Mouse (Mus musculus): ENCODE measurements around the gene Ccl28. TPM values are rescaled to one million over a fixed set of nuclear protein-coding genes. Genes with fewer than 3 reads are reported as not detected.
"Not testable (repeated sequence)": the region's sequence is repeated elsewhere in the genome, so short reads cannot be mapped to it uniquely, and the experiment has no call there.

Gene Ccl28
- polyA plus RNA-seq, 1 experiment from 2014 or later: not detected

GRCm38 (mm10) chr13:119690876-119691620 lies 67.4 kb downstream of the Ccl28 start:
- H3K9ac ChIP-seq (ENCODE audit: low read depth, low read length): peak overlapping the region; percentile 87
- 8% methylated on average over 7 of the region's 7 CpGs for WGBS (ENCODE audit: insufficient replicate concordance)
- no peaks in the 10 kb centered on the region for H3K9me3 ChIP-seq (replicated peaks; ENCODE audit: control insufficient read depth, low read length)
- peak overlapping the region; percentile 92 for H3K27ac ChIP-seq (ENCODE audit: low read depth, low read length)
- H3K4me1 ChIP-seq (ENCODE audit: control insufficient read depth, insufficient read depth, low read length): peaks cover 8% of the 10 kb centered on the region; the same call in 1 of the 2 replicates
- H3K27me3 ChIP-seq (ENCODE audit: control insufficient read depth, insufficient read depth, low read length): no peaks in the 10 kb centered on the region
- no peaks in the 10 kb centered on the region for H3K36me3 ChIP-seq (ENCODE audit: control insufficient read depth, insufficient read depth, low read length)
- H3K4me2 ChIP-seq: peak overlapping the region; percentile 76
- H3K4me3 ChIP-seq (ENCODE audit: low read depth, low read length): peak overlapping the region; percentile 94
- no peak for ATAC-seq (replicated peaks; ENCODE audit: insufficient number of reproducible peaks, low FRiP score, low TSS enrichment)

GRCm38 (mm10) chr13:119691958-119692357 lies 68.3 kb downstream of the Ccl28 start:
- not testable (repeated sequence) for H3K4me1 ChIP-seq (ENCODE audit: control insufficient read depth, insufficient read depth, low read length); H3K27me3 ChIP-seq (ENCODE audit: control insufficient read depth, insufficient read depth, low read length); H3K36me3 ChIP-seq (ENCODE audit: control insufficient read depth, insufficient read depth, low read length); H3K9ac ChIP-seq (ENCODE audit: low read depth, low read length); ATAC-seq (replicated peaks; ENCODE audit: insufficient number of reproducible peaks, low FRiP score, low TSS enrichment); H3K9me3 ChIP-seq (replicated peaks; ENCODE audit: control insufficient read depth, low read length); H3K27ac ChIP-seq (ENCODE audit: low read depth, low read length)
- 92% methylated on average over 3 of the region's 3 CpGs for WGBS (ENCODE audit: insufficient replicate concordance)
- Histone ChIP-seq H3K4me3 (ENCODE audit: low read depth, low read length) (peak overlapping the region; percentile 94; the same call in 1 of the 2 replicates), H3K4me2 (peak overlapping the region; percentile 76)

GRCm38 (mm10) chr13:119695676-119696075 lies 72.1 kb downstream of the Ccl28 start:
- Histone ChIP-seq H3K4me2 (no peak overlapping the region), H3K9ac (ENCODE audit: low read depth, low read length) (no peak overlapping the region), H3K4me1 (ENCODE audit: control insufficient read depth, insufficient read depth, low read length) (peaks cover 8% of the 10 kb centered on the region; the same call in 1 of the 2 replicates), H3K4me3 (ENCODE audit: low read depth, low read length) (no peak overlapping the region), H3K36me3 (ENCODE audit: control insufficient read depth, insufficient read depth, low read length) (peaks cover 4% of the 10 kb centered on the region), H3K27me3 (ENCODE audit: control insufficient read depth, insufficient read depth, low read length) (no peaks in the 10 kb centered on the region), H3K27ac (ENCODE audit: low read depth, low read length) (no peak overlapping the region), H3K9me3 (replicated peaks; ENCODE audit: control insufficient read depth, low read length) (no peaks in the 10 kb centered on the region)
- 80% methylated on average over 4 of the region's 4 CpGs for WGBS (ENCODE audit: insufficient replicate concordance)
- no peak for ATAC-seq (replicated peaks; ENCODE audit: insufficient number of reproducible peaks, low FRiP score, low TSS enrichment)

- Histone ChIP-seq H3K36me3 (ENCODE audit: control insufficient read depth, insufficient read depth, low read length) (peaks cover 8% of the 10 kb centered on the region), H3K4me1 (ENCODE audit: control insufficient read depth, insufficient read depth, low read length) (peaks cover 5% of the 10 kb centered on the region; the same call in 1 of the 2 replicates), H3K9ac (ENCODE audit: low read depth, low read length) (no peak overlapping the region), H3K4me3 (ENCODE audit: low read depth, low read length) (no peak overlapping the region), H3K27me3 (ENCODE audit: control insufficient read depth, insufficient read depth, low read length) (no peaks in the 10 kb centered on the region), H3K27ac (ENCODE audit: low read depth, low read length) (no peak overlapping the region), H3K4me2 (no peak overlapping the region), H3K9me3 (replicated peaks; ENCODE audit: control insufficient read depth, low read length) (no peaks in the 10 kb centered on the region)
- 85% methylated on average over 1 of the region's 1 CpGs for WGBS (ENCODE audit: insufficient replicate concordance)
- ATAC-seq (replicated peaks; ENCODE audit: insufficient number of reproducible peaks, low FRiP score, low TSS enrichment): no peak
Observed at GRCm38 (mm10) chr13:119696496-119696895, 72.9 kb downstream of the Ccl28 start.

GRCm38 (mm10) chr13:119698436-119698835 lies 74.8 kb downstream of the Ccl28 start:
- no peak overlapping the region for H3K4me2 ChIP-seq
- H3K36me3 ChIP-seq (ENCODE audit: control insufficient read depth, insufficient read depth, low read length): peaks cover 13% of the 10 kb centered on the region
- no peaks in the 10 kb centered on the region for H3K4me1 ChIP-seq (ENCODE audit: control insufficient read depth, insufficient read depth, low read length)
- no peaks in the 10 kb centered on the region for H3K9me3 ChIP-seq (replicated peaks; ENCODE audit: control insufficient read depth, low read length)
- no peak overlapping the region for H3K4me3 ChIP-seq (ENCODE audit: low read depth, low read length)
- no peak for ATAC-seq (replicated peaks; ENCODE audit: insufficient number of reproducible peaks, low FRiP score, low TSS enrichment)
- H3K9ac ChIP-seq (ENCODE audit: low read depth, low read length): no peak overlapping the region
- no peaks in the 10 kb centered on the region for H3K27me3 ChIP-seq (ENCODE audit: control insufficient read depth, insufficient read depth, low read length)
- no peak overlapping the region for H3K27ac ChIP-seq (ENCODE audit: low read depth, low read length)
- WGBS (ENCODE audit: insufficient replicate concordance): 91% methylated on average over 4 of the region's 4 CpGs

Other genes starting within 250 kb of the Ccl28 start
- gene Paip1, start 195.2 kb upstream of the Ccl28 start, polyA plus RNA-seq (2014; fragmentation: Nextera tagmentation; extraction: Ambion mirVana): 31.2 and 37.1 TPM in 2 replicates
- 38.8 and 42.4 TPM in 2 replicates for gene 4833420G17Rik, start 161.1 kb upstream of the Ccl28 start, polyA plus RNA-seq (2014; fragmentation: Nextera tagmentation; extraction: Ambion mirVana)
- 1.0 and 1.6 TPM in 2 replicates for gene Tmem267, start 135.8 kb upstream of the Ccl28 start, polyA plus RNA-seq (2014; fragmentation: Nextera tagmentation; extraction: Ambion mirVana)
- 0.86 and 1.8 TPM in 2 replicates for gene 3110070M22Rik, start 135.4 kb upstream of the Ccl28 start, polyA plus RNA-seq (2014; fragmentation: Nextera tagmentation; extraction: Ambion mirVana)
- 102 and 124 TPM in 2 replicates for gene Hmgcs1, start 66.6 kb downstream of the Ccl28 start, polyA plus RNA-seq (2014; fragmentation: Nextera tagmentation; extraction: Ambion mirVana)
- gene Nim1k, start 132.1 kb downstream of the Ccl28 start, polyA plus RNA-seq (2014; fragmentation: Nextera tagmentation; extraction: Ambion mirVana): 0.73 and 1.0 TPM in 2 replicates
- 23.9 and 26.0 TPM in 2 replicates for gene Zfp131, start 167.1 kb downstream of the Ccl28 start, polyA plus RNA-seq (2014; fragmentation: Nextera tagmentation; extraction: Ambion mirVana)
- not detected in 2 replicates for gene AF067063, start 206.4 kb downstream of the Ccl28 start, polyA plus RNA-seq (2014; fragmentation: Nextera tagmentation; extraction: Ambion mirVana)
- not detected in 2 replicates for gene D13Ertd608e, start 212.2 kb downstream of the Ccl28 start, polyA plus RNA-seq (2014; fragmentation: Nextera tagmentation; extraction: Ambion mirVana)

Measured in heart, embryonic 11.5 days (tissue).